Mouse (Mus musculus) lung, adult 18-20 months (tissue): ENCODE measurements around the gene Ccm2l.
A peak's percentile ranks its signal among the peaks of the same experiment; 100 is the strongest.

Experiments used
- DNase-seq, 2 experiments: peaks; one replicate each; pipeline ENCODE4 v3.0.0; 2022; ENCODE audit warnings: mixed read lengths in 2 of 2

Ccm2l gene

DNA sequence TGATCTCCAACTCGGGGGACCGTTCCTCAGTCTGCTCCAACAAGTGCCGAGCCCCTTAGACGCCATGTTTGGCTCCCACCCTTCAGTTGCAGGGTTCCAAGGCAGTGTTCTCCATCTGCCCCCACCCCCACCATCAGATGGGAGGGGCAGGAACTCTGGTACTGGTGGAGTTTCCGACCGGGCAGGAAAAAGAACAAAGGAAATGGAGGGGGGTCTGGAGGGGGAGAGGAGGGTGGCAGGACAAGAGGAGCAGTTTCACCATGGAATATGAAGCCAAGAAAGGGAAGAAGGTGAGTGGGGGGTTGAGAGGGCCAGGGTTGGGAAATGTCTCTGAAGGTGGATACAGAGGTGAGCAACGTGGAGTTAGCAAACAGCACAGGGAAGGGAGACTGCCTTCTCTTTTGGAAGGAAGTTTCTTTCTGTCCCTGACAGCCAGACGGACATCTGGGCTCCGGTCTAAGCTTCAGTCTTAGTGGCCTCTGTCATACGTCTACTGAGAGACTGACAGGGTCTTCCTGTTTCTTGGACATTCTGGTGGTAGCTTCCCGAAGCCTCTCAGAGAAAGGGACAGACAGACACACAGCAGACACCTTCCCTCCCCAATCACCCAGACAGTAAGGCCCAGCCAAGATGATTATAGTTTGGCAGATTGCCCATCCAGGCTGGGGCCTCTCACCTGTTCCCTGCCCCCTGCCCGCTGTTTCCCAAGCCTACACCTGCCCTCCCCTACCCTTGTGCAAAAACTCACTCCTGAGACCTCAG lies at the start of gene Ccm2l:
TSS of gene Ccm2l (plus strand) at position 209 of the 762 bp plus-strand sequence.
- peak; percentile 73 to 84 for DNase-seq

DNA sequence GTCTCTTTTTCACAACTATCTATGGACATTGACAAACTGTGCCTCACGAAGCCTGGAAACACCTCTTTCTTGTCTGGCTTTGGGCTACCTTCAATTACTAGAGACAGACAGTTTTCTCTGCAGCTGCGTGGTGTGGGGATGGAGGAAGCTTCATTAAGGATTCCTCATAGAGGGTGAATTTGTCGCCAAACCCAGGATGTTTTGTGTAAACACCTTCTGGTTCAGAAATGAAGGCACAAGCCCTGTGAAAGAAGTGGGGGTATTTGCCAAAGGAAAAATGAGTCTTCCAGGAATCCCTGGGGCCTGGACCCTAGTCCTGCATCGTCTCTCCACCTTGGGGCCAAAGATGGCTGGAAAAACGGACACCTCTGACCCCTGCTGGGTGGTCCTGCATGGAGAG lies 49.0 kb upstream of the Ccm2l start:
- DNase-seq: no peak

DNA sequence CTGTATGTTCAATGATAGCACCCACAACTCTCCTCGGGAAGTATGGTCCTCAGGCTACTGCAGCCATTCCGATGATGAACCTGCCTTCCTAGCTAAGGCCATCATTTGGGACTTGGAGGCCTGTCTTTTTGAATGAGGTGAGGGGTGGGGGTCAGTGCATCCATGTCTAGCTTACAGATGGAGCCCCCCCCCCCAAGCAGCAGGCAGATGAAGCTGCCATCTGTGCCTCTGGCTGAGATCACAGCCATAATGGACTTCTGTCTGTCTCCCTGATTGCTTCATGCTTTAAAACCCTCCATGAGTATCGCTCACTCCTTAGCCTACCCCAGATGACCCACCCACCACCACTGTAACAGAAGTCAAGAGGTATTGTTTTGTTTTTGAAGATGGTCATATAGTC lies 46.4 kb upstream of the Ccm2l start:
- DNase-seq: no peak

DNA sequence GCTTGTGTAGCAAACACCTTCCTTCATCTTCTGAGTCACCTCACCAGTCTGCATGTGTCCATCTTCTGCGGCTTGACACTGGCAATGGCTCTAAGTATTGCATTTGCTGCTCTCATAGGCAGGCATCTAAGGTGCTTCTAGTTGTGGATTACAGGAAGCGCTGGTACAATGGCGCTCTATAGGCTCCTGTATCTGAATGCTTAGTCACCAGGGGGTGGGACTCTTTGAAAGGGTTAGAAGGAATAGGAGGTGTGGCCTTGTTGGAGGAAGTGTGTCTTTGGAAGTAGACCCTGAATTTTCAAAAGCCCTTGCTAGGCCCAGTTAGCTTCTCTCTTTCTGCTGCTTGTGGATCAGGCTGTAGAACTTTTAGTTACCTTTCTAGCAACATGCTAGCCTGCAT lies 44.6 kb upstream of the Ccm2l start:
- no peak for DNase-seq

DNA sequence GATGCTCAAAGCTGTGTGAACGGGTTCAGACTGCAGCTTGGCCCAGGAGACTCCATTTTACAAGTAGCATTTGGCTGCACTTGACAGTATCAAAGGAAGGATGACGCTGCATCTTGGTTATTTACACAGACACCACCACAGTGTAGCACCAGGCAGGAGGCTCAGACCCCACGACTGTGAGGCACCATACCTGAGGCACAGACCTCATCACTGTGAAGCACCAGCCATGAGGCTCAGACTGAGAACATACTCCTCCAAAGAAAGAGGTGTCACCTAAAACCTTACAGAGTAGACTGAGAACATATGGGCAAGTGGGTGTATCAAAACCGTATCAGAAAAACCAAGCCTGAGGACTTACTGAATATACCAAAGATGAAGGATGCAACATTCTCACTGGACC lies 42.9 kb upstream of the Ccm2l start:
- DNase-seq: no peak

DNA sequence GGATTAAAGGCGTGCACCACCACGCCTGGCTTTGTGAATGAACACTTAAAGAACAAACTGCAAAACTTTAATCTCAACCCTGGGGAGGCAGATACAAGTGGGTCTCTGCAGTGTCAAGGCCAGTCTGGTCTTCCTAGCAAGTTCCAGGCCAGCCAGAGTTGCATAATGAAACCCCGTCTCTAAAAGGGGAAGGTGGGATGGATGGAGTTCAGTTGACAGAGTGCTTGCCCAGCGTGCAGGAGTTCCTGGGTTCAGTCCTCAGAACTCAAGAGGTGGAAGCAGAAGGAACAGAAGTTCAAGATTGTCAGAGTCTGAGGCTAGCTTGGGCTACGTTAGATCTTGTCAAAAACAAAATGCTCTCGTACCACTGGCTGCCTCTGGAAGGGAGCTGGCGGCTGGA lies 39.7 kb upstream of the Ccm2l start:
- no peak for DNase-seq

DNA sequence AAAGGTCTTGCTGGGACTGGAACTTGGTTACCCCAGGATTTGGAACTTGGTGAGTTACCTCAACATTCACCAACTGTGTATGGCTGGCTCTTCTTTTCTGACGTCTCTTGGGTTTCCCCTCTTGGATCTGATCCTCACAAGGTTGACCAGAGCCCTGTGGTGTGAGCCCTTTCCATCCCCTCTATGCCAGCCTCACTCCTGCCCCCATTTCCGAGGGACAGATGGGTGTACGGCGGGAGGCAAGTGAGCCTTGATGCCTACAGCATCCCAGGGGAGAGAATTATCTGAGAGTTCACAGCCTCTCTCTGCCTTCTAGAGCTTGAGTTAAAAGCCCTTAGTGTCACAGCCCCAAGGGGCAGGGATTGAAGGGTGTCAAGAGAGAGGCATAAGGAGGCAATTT lies 38.3 kb upstream of the Ccm2l start:
- DNase-seq: no peak

DNA sequence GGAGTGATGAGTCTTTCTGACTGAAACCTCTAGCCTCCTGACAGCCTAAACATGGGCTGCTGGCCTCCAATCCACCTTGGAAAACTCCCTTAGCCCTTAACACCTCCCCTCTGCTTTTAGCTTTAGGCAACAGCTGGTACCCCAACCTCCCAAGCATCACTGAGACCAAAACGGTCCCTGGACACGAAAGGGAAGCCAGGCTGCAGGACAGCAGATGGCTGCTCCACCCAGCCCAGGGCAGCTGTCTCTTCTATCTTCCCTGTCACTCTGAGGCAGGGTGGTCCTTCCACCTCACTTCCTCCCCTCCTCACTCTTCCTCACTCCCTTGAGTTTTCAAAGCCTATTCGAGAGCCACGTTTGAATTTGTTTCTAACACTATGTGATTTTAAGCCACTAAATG lies 35.3 kb upstream of the Ccm2l start:
- DNase-seq: no peak

DNA sequence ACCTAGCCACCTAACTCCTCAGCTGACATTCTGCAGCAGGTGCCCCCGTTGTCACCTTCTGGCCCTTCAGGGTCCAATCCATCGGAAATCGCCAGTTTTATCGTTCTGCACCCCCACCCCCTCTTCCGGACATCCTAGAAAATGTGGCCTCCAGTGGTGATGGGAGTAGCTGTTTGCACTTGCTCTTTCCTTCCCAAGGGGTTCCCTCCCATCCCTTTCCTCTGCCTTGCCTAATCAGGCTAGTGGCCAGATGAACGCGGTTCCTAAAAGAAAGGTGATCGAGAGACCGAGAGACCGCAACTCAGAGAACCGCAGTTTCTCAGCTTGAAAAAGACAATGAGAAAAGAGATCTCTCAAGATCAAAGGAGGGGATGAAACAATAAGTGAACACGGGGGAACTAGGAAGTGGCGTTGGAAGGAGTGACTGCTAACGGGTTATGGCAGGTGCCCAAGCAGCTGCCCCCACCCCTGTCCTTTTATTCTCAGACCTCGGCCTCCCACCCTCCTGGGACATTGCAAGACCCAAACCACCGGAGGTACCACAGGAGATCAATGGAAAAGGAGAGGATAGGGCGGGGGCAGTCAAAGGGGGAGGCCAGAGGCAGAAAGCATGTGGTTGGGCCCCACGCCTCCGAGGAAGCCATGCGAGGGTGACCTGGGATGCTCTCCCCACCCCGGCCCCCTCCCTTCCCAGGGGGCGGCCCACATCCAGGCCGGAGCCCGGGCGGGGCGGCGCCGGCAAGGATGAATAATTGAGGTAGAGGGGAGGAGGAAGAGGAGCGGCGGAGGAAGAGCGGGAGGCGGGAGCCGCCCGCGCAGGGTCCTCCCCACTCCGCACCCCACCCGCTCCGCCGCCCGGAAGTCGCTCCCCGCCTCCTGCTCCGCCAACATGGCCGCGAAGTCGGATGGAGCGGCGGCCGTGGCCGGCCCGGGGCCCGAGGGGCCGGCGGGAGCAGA lies 34.4 kb upstream of the Ccm2l start, which contains the start of gene Xkr7:
TSS of gene Xkr7 (plus strand) at position 727 of the 957 bp plus-strand sequence.
- DNase-seq: no peak

DNA sequence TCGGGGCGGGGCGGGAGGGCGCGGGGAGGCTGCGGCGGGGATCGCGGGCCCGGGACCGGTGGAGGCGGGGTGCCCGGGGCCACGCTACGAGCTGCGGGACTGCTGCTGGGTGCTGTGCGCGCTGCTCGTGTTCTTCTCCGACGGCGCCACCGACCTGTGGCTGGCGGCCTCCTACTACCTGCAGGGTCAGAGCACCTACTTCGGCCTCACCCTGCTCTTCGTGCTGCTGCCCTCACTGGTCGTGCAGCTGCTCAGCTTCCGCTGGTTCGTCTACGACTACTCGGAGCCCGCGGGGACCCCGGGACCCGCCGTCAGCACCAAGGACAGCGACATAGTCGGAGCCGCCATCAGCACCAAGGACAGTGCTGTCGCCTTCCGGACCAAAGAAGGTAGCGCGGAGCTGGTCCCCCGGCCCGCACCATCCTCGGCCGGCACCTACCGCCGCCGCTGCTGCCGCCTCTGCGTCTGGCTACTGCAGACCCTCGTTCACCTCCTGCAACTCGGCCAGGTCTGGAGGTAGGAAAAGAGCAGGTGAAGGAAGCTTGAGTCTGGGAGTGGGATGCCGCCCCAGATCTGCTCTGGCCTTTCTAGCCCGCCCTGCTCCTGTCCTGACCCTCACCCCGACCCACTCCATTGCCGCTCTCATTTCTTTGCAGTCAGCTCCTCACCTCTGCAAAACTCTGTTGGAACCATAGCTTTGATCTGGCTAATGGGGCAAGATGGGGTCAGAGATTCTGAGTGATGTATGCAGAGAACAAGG lies 33.5 kb upstream of the Ccm2l start:
- peak; percentile 41 to 50 for DNase-seq

DNA sequence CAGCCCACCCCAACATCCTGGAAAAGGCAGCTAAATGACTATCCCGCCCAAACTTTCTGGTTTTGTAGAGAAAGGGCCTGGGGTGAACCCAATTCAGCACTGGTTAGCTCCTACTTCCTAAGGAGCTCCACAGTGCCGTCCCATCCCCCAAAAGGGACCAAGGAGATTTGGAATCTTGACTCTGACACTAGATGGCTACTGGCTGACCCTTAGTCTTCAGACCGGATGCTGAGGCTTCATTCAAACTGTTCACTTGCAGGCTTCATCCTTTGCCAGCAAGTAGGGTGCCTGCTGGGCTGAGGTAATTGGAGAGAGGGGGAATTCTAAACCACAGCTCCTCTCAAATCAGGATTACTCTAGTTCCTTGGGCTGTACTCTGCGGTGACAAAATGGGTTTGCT lies 32.8 kb upstream of the Ccm2l start:
- DNase-seq: no peak

DNA sequence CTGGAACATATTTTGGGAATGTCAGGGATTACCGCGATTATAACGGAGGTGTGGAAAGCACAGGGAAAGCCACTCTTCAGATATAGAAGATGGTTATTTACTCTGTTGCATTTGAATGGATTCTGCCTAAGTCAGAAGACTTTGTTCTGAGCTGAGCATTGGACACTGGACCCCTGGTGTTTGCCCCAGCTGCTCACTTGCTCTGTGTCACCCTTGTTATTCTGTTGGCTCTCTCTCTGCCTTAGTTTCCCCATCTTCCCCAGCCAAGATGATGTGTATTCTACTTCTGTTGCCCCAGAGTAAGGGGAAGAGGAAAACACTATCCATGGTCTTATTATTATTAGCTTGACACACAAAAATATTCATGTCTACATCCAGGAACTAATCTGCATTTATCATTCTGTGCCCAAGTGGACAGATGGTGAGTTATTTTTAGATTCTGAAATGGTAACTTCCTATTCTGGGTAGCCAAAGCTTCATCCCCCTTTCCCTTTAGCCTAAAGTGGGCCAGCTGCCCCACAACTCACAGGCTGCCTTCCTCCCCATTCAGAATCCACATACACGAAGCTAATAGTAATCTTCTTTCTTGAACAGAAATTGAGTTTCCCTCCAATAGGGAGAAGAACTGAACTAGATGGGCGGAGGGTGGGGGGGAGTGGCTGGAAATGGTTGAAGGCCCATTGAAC lies 32.1 kb upstream of the Ccm2l start:
- no peak for DNase-seq

DNA sequence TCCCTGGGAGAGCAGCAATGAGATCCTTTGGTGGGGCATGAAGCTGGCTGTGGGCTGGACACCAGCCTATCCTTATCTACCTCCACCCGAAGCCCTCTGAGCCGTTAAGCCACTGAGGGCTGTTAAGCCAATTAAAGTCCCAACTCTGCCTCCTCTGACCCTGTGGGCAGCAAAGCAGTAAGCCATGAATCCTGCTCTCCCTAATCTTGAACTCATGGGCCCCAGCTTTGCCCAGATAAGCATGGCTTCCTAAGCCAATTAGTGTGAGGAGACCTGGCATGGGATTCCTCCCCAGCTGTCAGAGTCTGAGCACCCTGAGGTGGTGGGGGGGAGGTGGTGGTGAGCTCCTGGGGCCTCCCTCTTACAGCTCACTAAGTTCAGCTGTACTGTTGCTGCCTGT lies 29.1 kb upstream of the Ccm2l start:
- no peak for DNase-seq

DNA sequence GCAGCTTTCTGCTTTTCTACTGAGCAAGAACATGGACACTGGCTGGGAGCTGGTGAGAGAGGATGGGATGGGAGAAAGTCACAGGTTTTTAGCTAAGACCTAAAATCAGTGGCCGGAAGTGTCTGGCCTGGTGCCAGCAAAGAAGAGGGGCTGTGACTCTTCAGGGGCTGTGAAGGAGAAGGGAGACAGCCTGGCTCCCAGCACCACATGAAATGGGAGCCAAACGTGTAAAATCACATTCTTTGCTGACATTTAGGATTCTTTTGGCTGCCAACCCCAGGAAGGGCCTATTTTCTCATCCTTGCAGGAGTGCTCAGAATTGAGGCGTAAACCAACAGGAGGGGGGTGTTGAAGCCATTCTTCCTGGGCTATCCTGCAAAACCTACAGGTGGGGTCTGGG lies 21.9 kb upstream of the Ccm2l start:
- DNase-seq: no peak

DNA sequence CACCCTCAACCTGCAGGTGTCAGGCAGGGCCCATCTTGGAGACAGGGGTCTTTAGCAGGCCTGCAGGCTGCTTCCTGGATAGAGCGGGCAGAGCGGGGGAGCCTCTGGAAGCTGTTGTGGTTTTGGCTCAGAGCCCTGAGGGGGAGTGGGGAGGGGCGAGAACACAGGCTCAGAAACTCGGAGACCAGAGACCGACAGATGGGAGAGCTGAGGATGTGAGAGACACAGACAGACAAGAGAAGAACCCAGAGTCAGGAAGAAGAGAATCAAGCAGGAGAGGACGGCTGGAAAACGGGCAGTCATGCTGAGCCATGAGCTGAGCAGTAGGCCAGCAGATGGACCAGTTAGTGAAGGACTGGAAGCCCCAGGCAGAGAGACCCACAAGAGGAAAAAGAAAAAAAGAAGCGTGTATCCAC lies 19.9 kb upstream of the Ccm2l start:
- no peak for DNase-seq

DNA sequence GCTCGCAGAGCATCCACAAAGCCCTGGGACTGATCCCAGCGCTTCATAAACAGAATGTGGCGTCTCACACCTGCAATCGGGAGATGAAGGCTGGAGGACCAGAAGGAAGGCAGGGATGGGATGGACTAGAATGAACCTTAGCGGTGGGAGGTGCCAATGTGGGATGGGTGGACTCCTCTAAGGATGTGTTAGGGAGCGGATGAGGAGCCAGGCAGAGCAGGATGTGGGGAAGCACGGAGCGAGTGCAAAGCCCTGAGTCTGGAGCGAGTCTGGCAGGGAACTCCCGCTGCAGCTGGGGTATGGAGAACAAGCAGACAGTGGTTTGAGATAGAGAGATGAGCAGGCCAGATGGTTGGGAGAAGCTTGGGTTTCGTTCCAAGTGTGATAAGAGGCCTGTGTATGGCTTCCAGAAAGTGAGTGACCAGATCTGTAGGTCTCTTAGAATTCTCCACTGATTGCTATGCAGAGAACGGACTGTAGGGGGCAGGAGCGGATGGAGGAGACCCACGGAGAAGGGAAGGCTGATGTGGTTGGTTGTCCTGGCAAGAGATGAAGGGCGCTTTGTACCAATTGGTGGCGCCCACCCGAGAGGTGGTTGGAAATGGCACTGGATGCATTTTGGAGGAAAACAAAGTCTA lies 17.8 kb upstream of the Ccm2l start:
- peak; percentile 45 to 52 for DNase-seq

DNA sequence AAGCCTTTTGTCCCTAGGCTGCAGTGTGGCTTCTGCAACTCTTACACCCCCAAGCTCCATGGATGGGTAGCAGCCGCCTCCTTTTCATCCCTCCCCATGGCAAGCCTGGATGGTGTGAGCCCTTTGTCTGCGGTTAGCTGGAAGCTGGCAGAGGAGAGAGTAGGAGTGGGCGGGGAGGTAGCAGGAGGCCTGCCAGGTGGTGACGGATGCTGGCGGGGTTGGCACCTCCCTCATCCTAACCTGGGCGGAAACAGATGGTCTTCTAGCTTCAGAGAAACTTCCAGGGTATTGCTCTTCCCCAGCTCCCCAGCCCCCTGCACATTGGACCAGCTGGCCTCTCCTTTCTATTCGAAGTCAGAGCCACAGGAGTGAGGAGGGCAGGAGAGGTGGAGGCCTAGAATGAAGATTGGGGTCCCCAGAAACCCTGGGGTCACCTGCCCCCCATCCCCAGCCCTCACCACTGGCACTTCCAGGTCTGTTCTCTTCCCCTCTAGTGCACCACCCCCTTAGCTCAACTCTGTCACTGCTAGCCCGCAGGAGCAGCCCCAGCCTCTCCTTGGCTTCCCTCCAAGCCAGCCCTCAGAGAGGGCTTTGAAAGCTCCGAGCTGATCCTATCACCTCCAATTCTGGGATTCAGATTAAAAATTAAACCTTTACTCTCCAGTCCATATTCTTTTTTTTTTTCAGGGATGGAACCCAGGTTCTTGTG lies 16.3 kb upstream of the Ccm2l start:
- DNase-seq: no peak

DNA sequence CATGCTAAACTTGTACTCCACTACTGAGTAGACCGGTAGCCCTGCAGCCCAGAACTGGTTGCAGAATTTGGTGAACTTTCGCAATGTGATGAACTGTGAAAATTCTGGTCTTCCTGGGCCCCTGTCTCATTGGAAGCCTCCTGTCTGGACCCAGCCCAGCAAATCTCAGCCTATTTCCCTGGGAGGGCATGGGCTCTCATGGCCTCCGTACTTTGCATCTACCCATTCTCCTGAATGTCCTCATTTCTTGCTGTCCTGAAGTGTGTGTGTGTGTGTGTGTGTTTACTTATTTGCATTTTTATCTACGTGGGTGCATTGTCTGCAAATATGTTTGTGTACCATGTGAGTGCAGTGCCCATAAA lies 15.8 kb upstream of the Ccm2l start:
- DNase-seq: no peak

DNA sequence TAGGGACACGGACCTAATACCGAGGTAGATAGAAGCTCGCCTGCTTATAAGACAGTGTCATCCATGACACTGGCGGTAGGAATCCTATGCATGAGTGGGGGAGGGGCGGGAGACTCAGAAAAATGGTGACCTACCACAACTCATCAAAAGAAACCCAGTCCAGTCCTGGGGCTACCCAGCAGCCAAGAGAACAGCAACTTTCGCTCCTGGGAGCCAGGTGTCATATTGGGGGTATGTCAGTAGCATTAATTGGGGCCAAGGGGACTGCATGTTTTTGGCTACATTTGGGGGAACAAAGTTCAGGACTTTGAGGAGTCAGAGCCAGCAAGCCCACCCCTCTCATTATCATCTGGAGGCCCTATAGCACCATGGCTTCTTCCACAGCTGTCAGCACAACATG lies 14.7 kb upstream of the Ccm2l start:
- no peak for DNase-seq

DNA sequence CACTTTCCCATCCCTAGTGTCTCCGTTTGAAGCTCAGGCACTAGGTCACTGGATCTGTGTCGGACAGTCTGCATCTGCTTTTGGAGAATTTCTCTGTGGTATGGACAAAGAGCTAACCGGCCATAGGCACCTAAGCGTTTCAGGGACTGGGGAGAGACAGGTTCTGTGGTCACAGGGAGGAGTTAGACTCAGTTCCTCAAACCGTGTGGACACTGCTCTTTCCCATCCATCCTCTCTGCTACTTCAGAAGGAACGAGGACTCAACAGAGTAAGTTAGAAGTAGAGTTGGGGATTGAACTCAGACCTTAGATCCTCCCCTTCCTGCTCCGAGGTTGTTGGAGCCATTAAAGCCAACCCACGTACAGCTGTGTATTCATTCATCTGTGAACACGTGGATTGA lies 14.2 kb upstream of the Ccm2l start:
- no peak for DNase-seq

DNA sequence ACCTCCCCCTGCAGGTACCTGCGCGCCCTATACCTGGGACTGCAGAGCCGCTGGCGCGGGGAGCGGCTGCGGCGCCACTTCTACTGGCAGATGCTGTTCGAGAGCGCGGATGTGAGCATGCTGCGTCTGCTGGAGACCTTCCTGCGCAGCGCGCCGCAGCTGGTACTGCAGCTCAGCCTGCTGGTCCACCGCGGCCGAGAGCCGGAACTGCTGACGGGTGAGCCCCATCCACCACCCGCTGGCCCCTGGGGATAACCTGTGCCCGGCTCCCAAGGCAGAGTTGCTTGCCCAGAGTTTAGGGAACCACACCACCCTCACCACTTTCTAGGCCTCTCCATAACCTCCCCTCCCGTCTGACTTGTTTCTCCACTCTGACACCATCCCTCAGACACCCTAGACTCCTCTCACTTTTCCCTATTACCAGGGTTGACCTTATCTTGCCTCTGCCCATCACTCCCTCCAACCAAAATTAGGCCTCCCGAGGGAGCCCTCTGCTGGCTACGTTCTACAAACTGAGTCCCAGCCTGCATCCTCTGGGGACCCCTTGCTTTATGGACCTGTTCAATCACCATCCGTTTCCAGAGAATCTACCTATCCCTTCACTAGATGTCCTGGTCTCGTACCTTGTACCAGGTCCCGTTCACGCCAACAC lies 12.9 kb upstream of the Ccm2l start:
- no peak for DNase-seq
